12 mouse cellular contexts compared by ENCODE assay signal in the genomic region with DNA sequence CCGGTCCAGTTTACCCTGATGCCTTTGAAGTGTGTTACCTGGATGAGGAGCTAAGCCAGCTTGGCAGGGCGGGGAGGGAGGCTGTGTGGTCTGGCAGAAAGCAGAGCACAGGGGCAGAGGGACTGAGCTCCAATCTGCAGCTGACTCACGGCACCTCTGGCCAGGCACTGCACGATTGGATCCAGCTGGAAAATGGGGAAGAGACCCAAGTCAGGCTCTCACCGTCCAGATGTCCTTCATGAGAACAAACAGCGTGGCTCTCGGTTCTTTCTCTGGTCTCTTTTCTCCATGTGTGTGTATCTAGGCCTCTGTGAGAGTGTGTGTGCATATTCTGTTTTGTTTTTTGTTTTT. TPM values are rescaled to one million over a fixed set of nuclear protein-coding genes. Genes with fewer than 3 reads are reported as not detected.
DNase-seq lines count a peak whose midpoint lies in the region; ATAC-seq and TF ChIP-seq lines count a peak whose summit lies in the region.
"Had no signal": no experiment of that assay in that cellular context is flagged by ENCODE, and none has a peak within 500 bp of the region (broad histone marks: within the 10 kb centered on the region; RNA-seq: fewer than 3 reads in every experiment).

No protein-coding gene starts in this region.

- WGBS in heart, embryonic 11.5 days (ENCODE audit: insufficient replicate concordance): 63% methylated on average over 7 of the region's 7 CpGs
- 40% methylated on average over 7 of the region's 7 CpGs for WGBS in lung, embryonic 14.5 days
- 65% methylated on average over 7 of the region's 7 CpGs for WGBS in cerebellum, adult 2 months

- TF ChIP-seq CTCF in lung, embryonic 14.5 days (IDR thresholded peaks at IDR 0.05; ENCODE audit: low read depth): no peak
- no peak for TF ChIP-seq CTCF in cerebellum, adult 2 months (IDR thresholded peaks at IDR 0.05; ENCODE audit: borderline replicate concordance, insufficient read depth, low read depth, low read length)

- H3K27ac ChIP-seq in heart, embryonic 11.5 days (ENCODE audit: low read depth, low read length): no peak overlapping the region
- H3K27ac ChIP-seq in lung, embryonic 14.5 days (ENCODE audit: low read depth): no peak overlapping the region
- H3K27ac ChIP-seq in cerebellum, adult 2 months (ENCODE audit: insufficient read depth, low read length): no peak overlapping the region
- H3K27ac ChIP-seq: hindbrain, embryonic 13.5 days had no signal

- ATAC-seq in heart, embryonic 11.5 days (replicated peaks; ENCODE audit: insufficient number of reproducible peaks, low FRiP score, low TSS enrichment): no peak
- peak; percentile 93 for ATAC-seq in lung, embryonic 14.5 days (ENCODE audit: insufficient read depth)

- no peaks in the 10 kb centered on the region for H3K9me3 ChIP-seq in heart, embryonic 11.5 days (replicated peaks; ENCODE audit: control insufficient read depth, low read length)
- H3K9me3 ChIP-seq in lung, embryonic 14.5 days (ENCODE audit: low read depth, low read length): no peaks in the 10 kb centered on the region
- H3K9me3 ChIP-seq: hindbrain, embryonic 13.5 days had no signal

- H3K4me3 ChIP-seq in heart, embryonic 11.5 days (ENCODE audit: low read depth, low read length): no peak overlapping the region
- no peak overlapping the region for H3K4me3 ChIP-seq in lung, embryonic 14.5 days (ENCODE audit: low read depth, low read length)
- H3K4me3 ChIP-seq in cerebellum, adult 2 months (replicated peaks; ENCODE audit: insufficient read depth, low read depth, low read length): no peak overlapping the region
- H3K4me3 ChIP-seq: hindbrain, embryonic 13.5 days; myocyte had no signal

- no peaks in the 10 kb centered on the region for H3K27me3 ChIP-seq in heart, embryonic 11.5 days (ENCODE audit: control insufficient read depth, insufficient read depth, low read length)
- no peaks in the 10 kb centered on the region for H3K27me3 ChIP-seq in lung, embryonic 14.5 days (ENCODE audit: insufficient read depth, low read length)
- no peaks in the 10 kb centered on the region for H3K27me3 ChIP-seq in cerebellum, adult 2 months (ENCODE audit: control insufficient read depth, insufficient read depth, low read length)

- no peak for TF ChIP-seq POLR2A in cerebellum, adult 2 months (IDR thresholded peaks at IDR 0.05; ENCODE audit: borderline replicate concordance, insufficient read depth, low read length)

- no peak overlapping the region for H3K9ac ChIP-seq in heart, embryonic 11.5 days (ENCODE audit: low read depth, low read length)
- no peak overlapping the region for H3K9ac ChIP-seq in lung, embryonic 14.5 days
- H3K9ac ChIP-seq: hindbrain, embryonic 13.5 days had no signal

- H3K4me1 ChIP-seq in heart, embryonic 11.5 days (ENCODE audit: control insufficient read depth, insufficient read depth, low read length): no peaks in the 10 kb centered on the region
- peaks cover 6% of the 10 kb centered on the region; the same call in 1 of the 2 replicates for H3K4me1 ChIP-seq in lung, embryonic 14.5 days (ENCODE audit: insufficient read depth)
- H3K4me1 ChIP-seq in cerebellum, adult 2 months (ENCODE audit: control insufficient read depth, insufficient read depth, low read length): no peaks in the 10 kb centered on the region
- H3K4me1 ChIP-seq: hindbrain, embryonic 13.5 days had no signal

- no peaks in the 10 kb centered on the region for H3K36me3 ChIP-seq in heart, embryonic 11.5 days (ENCODE audit: control insufficient read depth, insufficient read depth, low read length)
- H3K36me3 ChIP-seq in lung, embryonic 14.5 days (ENCODE audit: insufficient read depth): no peaks in the 10 kb centered on the region
- H3K36me3 ChIP-seq: hindbrain, embryonic 13.5 days had no signal

- DNase-seq in heart, adult 18-20 months: peak; percentile 77
- peak; percentile 40 for DNase-seq in ovary, postnatal 14 days (ENCODE audit: low spot score)
- DNase-seq in ovary, postnatal 10 days (ENCODE audit: low spot score): no peak
- DNase-seq in lung, embryonic 14.5 days: peak; percentile 89
- no peak for DNase-seq in right cerebral cortex, postnatal 4 days
- DNase-seq in cerebellum, adult 2 months: no peak
- DNase-seq in ovary, postnatal 36 days (ENCODE audit: low spot score): no peak
- DNase-seq: cerebellum, postnatal 25 days had no signal

- no peak overlapping the region for H3K4me2 ChIP-seq in heart, embryonic 11.5 days
- H3K4me2 ChIP-seq in lung, embryonic 14.5 days: no peak overlapping the region
- H3K4me2 ChIP-seq: hindbrain, embryonic 13.5 days had no signal

RNA-seq across cellular contexts. Expression of a gene that starts 11.1 kb away (rescaled TPM):
- total RNA-seq in heart, adult 18-20 months (2021): 100 to 1,000 TPM in 1 of 2 experiments, 10 to 100 TPM in 1; 80.7 to 123 TPM
- polyA plus RNA-seq in heart, embryonic 11.5 days (2014; fragmentation: Nextera tagmentation; extraction: Ambion mirVana): 118 and 133 TPM in 2 replicates
- polyA plus RNA-seq in lung, embryonic 14.5 days (2014; fragmentation: Nextera tagmentation; extraction: Ambion mirVana): 48.5 and 51.8 TPM in 2 replicates
- polyA plus RNA-seq in cerebellum, adult 2 months (2012; rRNA removed): 63.0 and 81.6 TPM in 2 replicates
- total RNA-seq: MEL had no signal

Comparison
In these comparisons a context has a peak if more than half of its experiments do, and no peak if none do; other contexts are left out.
1. DNase-seq: peak in heart, adult 18-20 months (2 of 2), ovary, postnatal 14 days (single experiment) and lung, embryonic 14.5 days (single experiment); none in ovary, postnatal 10 days (single experiment), right cerebral cortex, postnatal 4 days (single experiment), cerebellum, adult 2 months (0 of 2) and ovary, postnatal 36 days (single experiment).